ENCODE assay signal across 8 mouse cellular contexts in genomic region chr11:77513811-77514170, GRCm38 (mm10). TPM values are rescaled to one million over a fixed set of nuclear protein-coding genes. Genes with fewer than 3 reads are reported as not detected.
DNase-seq lines count a peak whose midpoint lies in the region; ATAC-seq and TF ChIP-seq lines count a peak whose summit lies in the region.

No protein-coding gene starts in this region.

- H3K9me3 ChIP-seq in lung, embryonic 14.5 days (ENCODE audit: low read depth, low read length): no peaks in the 10 kb centered on the region
- H3K9me3 ChIP-seq in embryonic facial prominence, embryonic 10.5 days: no peaks in the 10 kb centered on the region
- no peaks in the 10 kb centered on the region for H3K9me3 ChIP-seq in hindbrain, embryonic 15.5 days
- no peaks in the 10 kb centered on the region for H3K9me3 ChIP-seq in lung, postnatal 0 days (ENCODE audit: low read length)

- H3K27me3 ChIP-seq in lung, embryonic 14.5 days (ENCODE audit: insufficient read depth, low read length): peaks cover 17% of the 10 kb centered on the region
- H3K27me3 ChIP-seq in embryonic facial prominence, embryonic 10.5 days (replicated peaks; ENCODE audit: low read depth, poor library complexity, severe bottlenecking): peaks cover 41% of the 10 kb centered on the region
- peaks cover 15% of the 10 kb centered on the region; the same call in 1 of the 2 replicates for H3K27me3 ChIP-seq in hindbrain, embryonic 15.5 days
- H3K27me3 ChIP-seq in lung, postnatal 0 days (replicated peaks; ENCODE audit: insufficient read depth, low read length): 0 out of 2 replicates have a peak, but pooled peaks cover 4% of the 10 kb centered on the region

- peaks cover 16% of the 10 kb centered on the region for H3K36me3 ChIP-seq in lung, embryonic 14.5 days (ENCODE audit: insufficient read depth)
- peaks cover 19% of the 10 kb centered on the region for H3K36me3 ChIP-seq in embryonic facial prominence, embryonic 10.5 days (replicated peaks)
- H3K36me3 ChIP-seq in hindbrain, embryonic 15.5 days: no peaks in the 10 kb centered on the region
- no peaks in the 10 kb centered on the region for H3K36me3 ChIP-seq in lung, postnatal 0 days (ENCODE audit: insufficient read depth, low read length)

- H3K4me1 ChIP-seq in lung, embryonic 14.5 days (ENCODE audit: insufficient read depth): peaks cover 27% of the 10 kb centered on the region
- H3K4me1 ChIP-seq in embryonic facial prominence, embryonic 10.5 days: peaks cover 65% of the 10 kb centered on the region
- peaks cover 37% of the 10 kb centered on the region for H3K4me1 ChIP-seq in hindbrain, embryonic 15.5 days (replicated peaks)
- H3K4me1 ChIP-seq in lung, postnatal 0 days (ENCODE audit: insufficient read depth, low read depth, low read length): peaks cover 27% of the 10 kb centered on the region

- H3K4me2 ChIP-seq in lung, embryonic 14.5 days: peak overlapping the region; percentile 94
- peak overlapping the region; percentile 96 for H3K4me2 ChIP-seq in hindbrain, embryonic 15.5 days
- H3K4me2 ChIP-seq in lung, postnatal 0 days (replicated peaks; ENCODE audit: low read depth, low read length): peak overlapping the region; percentile 91

- no peak for TF ChIP-seq CTCF in lung, embryonic 14.5 days (IDR thresholded peaks at IDR 0.05; ENCODE audit: low read depth)
- TF ChIP-seq CTCF in lung, postnatal 0 days (IDR thresholded peaks at IDR 0.05): no peak

- peak overlapping the region; percentile 71 for H3K4me3 ChIP-seq in lung, embryonic 14.5 days (ENCODE audit: low read depth, low read length)
- peak overlapping the region; percentile 69 for H3K4me3 ChIP-seq in embryonic facial prominence, embryonic 10.5 days
- H3K4me3 ChIP-seq in hindbrain, embryonic 15.5 days: peak overlapping the region; percentile 76
- peak overlapping the region; percentile 68 for H3K4me3 ChIP-seq in lung, postnatal 0 days (ENCODE audit: low read depth, low read length)

- peak overlapping the region; percentile 56 for H3K9ac ChIP-seq in lung, embryonic 14.5 days
- H3K9ac ChIP-seq in hindbrain, embryonic 15.5 days: 0 out of 2 replicates have a peak overlapping the region, but pooled peaks have one; percentile 17
- H3K9ac ChIP-seq in lung, postnatal 0 days (replicated peaks; ENCODE audit: low read depth): peak overlapping the region; percentile 16; the same call in 1 of the 2 replicates

- H3K27ac ChIP-seq in lung, embryonic 14.5 days (ENCODE audit: low read depth): peak overlapping the region; percentile 68
- peak overlapping the region; percentile 57; the same call in 1 of the 2 replicates for H3K27ac ChIP-seq in embryonic facial prominence, embryonic 10.5 days (replicated peaks)
- 0 out of 2 replicates have a peak overlapping the region, but pooled peaks have one; percentile 17 for H3K27ac ChIP-seq in hindbrain, embryonic 15.5 days (replicated peaks)
- peak overlapping the region; percentile 65 for H3K27ac ChIP-seq in lung, postnatal 0 days (ENCODE audit: low read length)

- ATAC-seq in lung, embryonic 14.5 days (ENCODE audit: insufficient read depth): peak; percentile 1; the same call in 1 of the 2 replicates
- ATAC-seq in hindbrain, embryonic 15.5 days (ENCODE audit: low FRiP score, low read depth): no peak
- no peak for ATAC-seq in lung, postnatal 0 days

- 5% methylated on average over 10 of the region's 10 CpGs for WGBS in lung, embryonic 14.5 days
- 3% methylated on average over 10 of the region's 10 CpGs for WGBS in embryonic facial prominence, embryonic 10.5 days
- 8% methylated on average over 10 of the region's 10 CpGs for WGBS in hindbrain, embryonic 15.5 days
- 7% methylated on average over 10 of the region's 10 CpGs for WGBS in lung, postnatal 0 days

- TF ChIP-seq EP300 in lung, postnatal 0 days (IDR thresholded peaks at IDR 0.05): no peak

- DNase-seq in lung, embryonic 14.5 days: peak; percentile 46
- no peak for DNase-seq in lung, postnatal 14 days
- no peak for DNase-seq in embryonic facial prominence, embryonic 10.5 days (ENCODE audit: low spot score)
- DNase-seq in lung, postnatal 0 days (ENCODE audit: low spot score): peak; percentile 49
- DNase-seq in frontal cortex, postnatal 10 days (ENCODE audit: low spot score in 2 of 2): no peak
- DNase-seq in urinary bladder, postnatal 36 days (ENCODE audit: low spot score in 2 of 2): no peak
- no peak for DNase-seq in adrenal gland, postnatal 4 days (ENCODE audit: low spot score in 2 of 2)

RNA-seq across cellular contexts. Expression of gene Abhd15, which starts 1.1 kb away (rescaled TPM):
- polyA plus RNA-seq in lung, embryonic 14.5 days (2014; fragmentation: Nextera tagmentation; extraction: Ambion mirVana): 3.0 and 3.2 TPM in 2 replicates
- 5.8 and 6.8 TPM in 2 replicates for polyA plus RNA-seq in embryonic facial prominence, embryonic 10.5 days (2016; fragmentation: Nextera tagmentation; extraction: Ambion mirVana)
- 2.7 TPM in 2 replicates for polyA plus RNA-seq in hindbrain, embryonic 15.5 days (2015; fragmentation: Nextera tagmentation; extraction: Ambion mirVana)
- 4.1 and 4.3 TPM in 2 replicates for polyA plus RNA-seq in lung, postnatal 0 days (2015; fragmentation: Nextera tagmentation; extraction: Ambion mirVana)
- total RNA-seq in adrenal gland, postnatal 4 days (2021): 10 to 100 TPM; 12.4 to 17.0 TPM

RNA-seq across cellular contexts. Expression of gene Trp53i13, which starts 2.0 kb away (rescaled TPM):
- 39.2 and 40.3 TPM in 2 replicates for polyA plus RNA-seq in lung, embryonic 14.5 days (2014; fragmentation: Nextera tagmentation; extraction: Ambion mirVana)
- 33.1 and 35.0 TPM in 2 replicates for polyA plus RNA-seq in embryonic facial prominence, embryonic 10.5 days (2016; fragmentation: Nextera tagmentation; extraction: Ambion mirVana)
- polyA plus RNA-seq in hindbrain, embryonic 15.5 days (2015; fragmentation: Nextera tagmentation; extraction: Ambion mirVana): 16.8 and 19.6 TPM in 2 replicates
- polyA plus RNA-seq in lung, postnatal 0 days (2015; fragmentation: Nextera tagmentation; extraction: Ambion mirVana): 27.4 and 32.9 TPM in 2 replicates
- total RNA-seq in adrenal gland, postnatal 4 days (2021): 10 to 100 TPM; 17.5 to 19.1 TPM

RNA-seq across cellular contexts. Expression of gene Gm10392, which starts 5.2 kb away (rescaled TPM):
- polyA plus RNA-seq in lung, embryonic 14.5 days (2014; fragmentation: Nextera tagmentation; extraction: Ambion mirVana): 0.16 TPM in 1 of 2 replicates, not detected in the other
- polyA plus RNA-seq in embryonic facial prominence, embryonic 10.5 days (2016; fragmentation: Nextera tagmentation; extraction: Ambion mirVana): 0.11 TPM in 2 replicates
- polyA plus RNA-seq in hindbrain, embryonic 15.5 days (2015; fragmentation: Nextera tagmentation; extraction: Ambion mirVana): 0.12 and 0.16 TPM in 2 replicates
- polyA plus RNA-seq in lung, postnatal 0 days (2015; fragmentation: Nextera tagmentation; extraction: Ambion mirVana): 0.07 and 0.13 TPM in 2 replicates
- not detected for total RNA-seq in adrenal gland, postnatal 4 days (2021)

RNA-seq across cellular contexts. Expression of gene Git1, which starts 20.4 kb away (rescaled TPM):
- polyA plus RNA-seq in lung, embryonic 14.5 days (2014; fragmentation: Nextera tagmentation; extraction: Ambion mirVana): 18.4 and 21.1 TPM in 2 replicates
- polyA plus RNA-seq in embryonic facial prominence, embryonic 10.5 days (2016; fragmentation: Nextera tagmentation; extraction: Ambion mirVana): 13.0 and 13.2 TPM in 2 replicates
- polyA plus RNA-seq in hindbrain, embryonic 15.5 days (2015; fragmentation: Nextera tagmentation; extraction: Ambion mirVana): 16.4 and 18.1 TPM in 2 replicates
- 12.3 and 12.6 TPM in 2 replicates for polyA plus RNA-seq in lung, postnatal 0 days (2015; fragmentation: Nextera tagmentation; extraction: Ambion mirVana)
- 10 to 100 TPM; 79.8 to 87.9 TPM for total RNA-seq in adrenal gland, postnatal 4 days (2021)

RNA-seq across cellular contexts. Expression of gene Ankrd13b, which starts 24.3 kb away (rescaled TPM):
- 12.1 and 12.9 TPM in 2 replicates for polyA plus RNA-seq in lung, embryonic 14.5 days (2014; fragmentation: Nextera tagmentation; extraction: Ambion mirVana)
- polyA plus RNA-seq in embryonic facial prominence, embryonic 10.5 days (2016; fragmentation: Nextera tagmentation; extraction: Ambion mirVana): 11.8 and 13.1 TPM in 2 replicates
- polyA plus RNA-seq in hindbrain, embryonic 15.5 days (2015; fragmentation: Nextera tagmentation; extraction: Ambion mirVana): 36.6 and 50.7 TPM in 2 replicates
- 1.9 and 2.2 TPM in 2 replicates for polyA plus RNA-seq in lung, postnatal 0 days (2015; fragmentation: Nextera tagmentation; extraction: Ambion mirVana)
- 10 to 100 TPM; 16.3 to 21.8 TPM for total RNA-seq in adrenal gland, postnatal 4 days (2021)

Comparison
In these comparisons a context has a peak if more than half of its experiments do, and no peak if none do; other contexts are left out.
1. DNase-seq: peak in lung, embryonic 14.5 days (single experiment) and lung, postnatal 0 days (single experiment); none in lung, postnatal 14 days (single experiment), embryonic facial prominence, embryonic 10.5 days (single experiment), frontal cortex, postnatal 10 days (0 of 2), urinary bladder, postnatal 36 days (0 of 2) and adrenal gland, postnatal 4 days (0 of 2).
2. H3K27ac ChIP-seq: peak in every context shown above with its lines; median percentile 68 in lung, embryonic 14.5 days; 65 in lung, postnatal 0 days; 57 in embryonic facial prominence, embryonic 10.5 days; 17 in hindbrain, embryonic 15.5 days.
3. Peak in every context shown above with its lines, with median percentiles within 50 percentile points of each other: H3K4me2 ChIP-seq, H3K4me3 ChIP-seq and H3K9ac ChIP-seq.